Mouse (Mus musculus) CH12F3 (cell line): Measurements from ENCODE around the gene Tspan13.

ENCODE experiments used
- in situ Hi-C: fragments of 300-500 bp; cut with MboI; formaldehyde crosslinking; loops from 2 replicates; pipeline ENCODE4 v1.14.3; 2020; ENCODE audit warnings: low sequenced_read_pairs

Tspan13 gene

GRCm38 (mm10) chr12:36032419-36032818, 9.9 kb downstream of the Tspan13 start:
- in situ Hi-C loops = no loop called here

GRCm38 (mm10) chr12:36030660-36031363, 11.5 kb downstream of the Tspan13 start:
- in situ Hi-C loops = no loop called here

- in situ Hi-C loops = no loop called here
Observed at GRCm38 (mm10) chr12:36029687-36030086, 12.6 kb downstream of the Tspan13 start.

- in situ Hi-C loops = no loop called here
Observed at GRCm38 (mm10) chr12:36028968-36029645, 13.2 kb downstream of the Tspan13 start.

GRCm38 (mm10) chr12:36027171-36027570, 15.1 kb downstream of the Tspan13 start:
- in situ Hi-C loops = no loop called here

- in situ Hi-C loops = no loop called here
Observed at GRCm38 (mm10) chr12:36026126-36026525, 16.2 kb downstream of the Tspan13 start.

GRCm38 (mm10) chr12:36020710-36021109, 21.6 kb downstream of the Tspan13 start:
- in situ Hi-C loops = no loop called here

GRCm38 (mm10) chr12:36020081-36020480, 22.2 kb downstream of the Tspan13 start:
- in situ Hi-C loops = no loop called here

- in situ Hi-C loops = no loop called here
Observed at GRCm38 (mm10) chr12:36019572-36019971, 22.7 kb downstream of the Tspan13 start.

- in situ Hi-C loops = no loop called here
Observed at GRCm38 (mm10) chr12:36017791-36018190, 24.5 kb downstream of the Tspan13 start.

- in situ Hi-C loops = no loop called here
Observed at GRCm38 (mm10) chr12:36013216-36013910, 28.9 kb downstream of the Tspan13 start.

- in situ Hi-C loops = no loop called here
Observed at GRCm38 (mm10) chr12:36008364-36009047, 33.8 kb downstream of the Tspan13 start.

GRCm38 (mm10) chr12:36007581-36007980, 34.7 kb downstream of the Tspan13 start:
- in situ Hi-C loops = no loop called here

GRCm38 (mm10) chr12:36004714-36005113, 37.6 kb downstream of the Tspan13 start:
- in situ Hi-C loops = no loop called here

GRCm38 (mm10) chr12:35995799-35996198, 46.5 kb downstream of the Tspan13 start:
- in situ Hi-C loops = no loop called here

- in situ Hi-C loops = no loop called here
Observed at GRCm38 (mm10) chr12:35994098-35994497, 48.2 kb downstream of the Tspan13 start.

- in situ Hi-C loops = no loop called here
Observed at GRCm38 (mm10) chr12:35993583-35993982, 48.7 kb downstream of the Tspan13 start.

GRCm38 (mm10) chr12:35992711-35993110, 49.6 kb downstream of the Tspan13 start, which contains the start of gene Agr2:
Agr2 (plus strand) TSS chr12:35992907.
- in situ Hi-C loops = no loop called here

- in situ Hi-C loops = no loop called here
Observed at GRCm38 (mm10) chr12:35984743-35985142, 57.6 kb downstream of the Tspan13 start.

GRCm38 (mm10) chr12:35983472-35983871, 58.8 kb downstream of the Tspan13 start:
- in situ Hi-C loops = no loop called here

GRCm38 (mm10) chr12:35981732-35982360, 60.5 kb downstream of the Tspan13 start:
- in situ Hi-C loops = no loop called here
